Mouse (Mus musculus) stomach, embryonic 14.5 days (tissue): ENCODE results near the gene Rfx7. TPM values are rescaled to one million over a fixed set of nuclear protein-coding genes. Genes with fewer than 3 reads are reported as not detected.

Source experiments
- ATAC-seq: fragments of 200-750 bp; cut with Nextera tagmentation; 2 replicates; pipeline ENCODE4 v1.8.0; 2017; ENCODE audit warnings: low read depth, moderate TSS enrichment; ENCODE audit not compliant: insufficient number of reproducible peaks, insufficient read depth, low FRiP score
- H3K27ac ChIP-seq: fragments of 300-500 bp; sonication (generic); 2 replicates; pipeline ENCODE4 v1.5.1; 2014; ENCODE audit warnings: mild to moderate bottlenecking, low read length, moderate library complexity, mixed read lengths
- H3K27me3 ChIP-seq: fragments of 300-500 bp; sonication (generic); 2 replicates; pipeline ENCODE4 v1.6.1; 2014; ENCODE audit warnings: low read length, control low read depth, mixed read lengths; ENCODE audit not compliant: control insufficient read depth, insufficient read depth
- H3K36me3 ChIP-seq: fragments of 300-500 bp; sonication (generic); 2 replicates; pipeline ENCODE4 v1.6.1; 2014; ENCODE audit warnings: mild to moderate bottlenecking, control low read depth, low read length, moderate library complexity, mixed read lengths; ENCODE audit not compliant: control insufficient read depth, insufficient read depth
- H3K4me1 ChIP-seq: fragments of 300-500 bp; sonication (generic); 2 replicates; pipeline ENCODE4 v1.6.1; 2014; ENCODE audit warnings: low read length, control low read depth, mixed read lengths; ENCODE audit not compliant: control insufficient read depth, insufficient read depth
- H3K4me2 ChIP-seq: fragments of 300-500 bp; sonication (generic); replicated peaks from 2 replicates; pipeline ENCODE4 v1.6.1; 2014; ENCODE audit warnings: low read depth, low read length, control low read depth
- H3K4me3 ChIP-seq: fragments of 300-500 bp; sonication (generic); 2 replicates; pipeline ENCODE4 v1.5.1; 2014; ENCODE audit warnings: low read depth, low read length, control low read depth
- H3K9ac ChIP-seq: fragments of 300-500 bp; sonication (generic); replicated peaks from 2 replicates; pipeline ENCODE4 v1.6.1; 2014; ENCODE audit warnings: low read depth, mild to moderate bottlenecking, control low read depth, low read length, moderate library complexity, mixed read lengths
- H3K9me3 ChIP-seq: fragments of 300-500 bp; sonication (generic); 2 replicates; pipeline ENCODE4 v1.6.1; 2016; ENCODE audit warnings: low read depth, low read length, control low read depth; ENCODE audit not compliant: control insufficient read depth
- WGBS: fragments of 180-500 bp; shearing (Covaris S2); extraction: QIAGEN DNeasy Blood & Tissue Kit; methylation state at CpG from one replicate; pipeline ENCODE4 v1.1.7; 2014; 5-methylcytosine and 5-hydroxymethylcytosine counted together
- polyA plus RNA-seq: library from polyadenylated mRNA; unstranded; fragments of >200 nt; fragmentation: Nextera tagmentation; extraction: Ambion mirVana; gene quantifications from 2 replicates; pipeline ENCODE4 v1.2.1, GENCODE M21; 2014

Gene Rfx7
- polyA plus RNA-seq, 1 experiment from 2014 or later = 21.7 TPM

DNA sequence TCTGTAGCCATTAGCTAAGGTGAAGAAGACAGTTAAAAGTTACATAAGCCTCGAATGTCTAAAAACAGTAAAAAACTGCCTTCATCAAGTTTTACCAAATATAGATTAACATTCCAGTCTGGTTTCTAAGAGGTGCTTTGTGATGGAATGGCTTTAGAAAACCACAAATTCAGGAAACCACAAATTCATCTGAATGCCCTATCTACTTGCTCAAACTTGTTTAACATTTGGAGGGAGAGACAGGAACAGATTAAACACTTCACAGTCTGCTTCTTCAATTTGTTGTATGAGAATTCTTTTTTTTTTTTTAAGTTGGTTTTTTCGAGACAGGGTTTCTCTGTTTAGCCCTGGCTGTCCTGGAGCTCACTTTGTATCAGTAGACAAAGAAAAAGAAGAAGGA is 117.7 kb downstream of the Rfx7 start:
- H3K4me3 ChIP-seq = no peak overlapping the region
- WGBS = 34% methylated on average over 2 of the region's 2 CpGs
- no peak overlapping the region for H3K9ac ChIP-seq
- H3K4me1 ChIP-seq = peaks cover 5% of the 10 kb centered on the region; the same call in 1 of the 2 replicates
- no peak overlapping the region for H3K4me2 ChIP-seq
- H3K36me3 ChIP-seq = no peaks in the 10 kb centered on the region
- 0 out of 2 replicates have a peak overlapping the region, but pooled peaks have one; percentile 24 for H3K27ac ChIP-seq
- no peaks in the 10 kb centered on the region for H3K9me3 ChIP-seq
- no peak for ATAC-seq
- H3K27me3 ChIP-seq = no peaks in the 10 kb centered on the region

DNA sequence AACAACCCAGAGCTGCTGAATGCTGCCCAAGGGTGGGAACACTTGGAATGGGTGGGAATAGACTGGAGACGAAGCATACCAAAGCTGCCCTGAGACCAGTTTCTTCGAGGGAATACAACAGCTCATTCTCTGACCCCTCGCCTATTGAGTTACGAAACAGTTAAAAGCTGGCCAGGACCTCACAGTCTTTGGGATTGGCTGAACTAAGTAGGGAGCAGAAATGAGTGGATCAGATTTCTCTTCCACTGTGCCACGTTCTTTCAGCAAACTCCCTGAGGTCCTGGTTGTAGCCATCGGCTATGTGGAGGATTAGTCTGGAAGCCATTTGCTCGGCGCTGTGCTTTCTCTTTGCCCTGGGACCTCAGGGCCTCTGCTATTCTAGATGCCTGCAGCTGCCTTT is 120.9 kb downstream of the Rfx7 start:
- H3K27ac ChIP-seq = peak overlapping the region; percentile 83
- H3K4me1 ChIP-seq = peaks cover 5% of the 10 kb centered on the region; the same call in 1 of the 2 replicates
- no peaks in the 10 kb centered on the region for H3K27me3 ChIP-seq
- H3K4me3 ChIP-seq = no peak overlapping the region
- H3K4me2 ChIP-seq = 0 out of 2 replicates have a peak overlapping the region, but pooled peaks have one; percentile 23
- WGBS = 9% methylated on average over 8 of the region's 8 CpGs
- no peaks in the 10 kb centered on the region for H3K9me3 ChIP-seq
- no peaks in the 10 kb centered on the region for H3K36me3 ChIP-seq
- no peak overlapping the region for H3K9ac ChIP-seq
- ATAC-seq = peak; percentile 66

DNA sequence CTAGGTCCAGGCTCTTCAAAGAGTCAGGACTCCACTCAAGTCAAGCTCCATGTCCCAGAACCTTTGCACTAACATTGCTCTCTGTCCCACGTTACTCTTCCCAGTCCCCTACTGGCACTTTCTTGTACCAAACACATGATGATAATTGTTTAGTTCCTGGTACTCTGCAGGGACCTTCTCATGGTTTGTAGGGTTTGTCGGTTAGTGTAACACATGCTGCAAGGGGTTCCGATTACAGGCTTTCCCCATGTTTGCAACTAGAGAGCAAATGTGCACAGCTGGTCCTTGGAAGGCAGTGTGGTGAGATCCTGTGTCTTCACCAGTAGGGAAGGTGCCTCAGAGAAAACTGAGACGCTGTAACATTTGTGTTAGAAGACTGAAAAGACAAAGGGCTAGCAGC is 121.5 kb downstream of the Rfx7 start:
- H3K9ac ChIP-seq = no peak overlapping the region
- no peak overlapping the region for H3K4me3 ChIP-seq
- 0 out of 2 replicates have a peak overlapping the region, but pooled peaks have one; percentile 23 for H3K4me2 ChIP-seq

DNA sequence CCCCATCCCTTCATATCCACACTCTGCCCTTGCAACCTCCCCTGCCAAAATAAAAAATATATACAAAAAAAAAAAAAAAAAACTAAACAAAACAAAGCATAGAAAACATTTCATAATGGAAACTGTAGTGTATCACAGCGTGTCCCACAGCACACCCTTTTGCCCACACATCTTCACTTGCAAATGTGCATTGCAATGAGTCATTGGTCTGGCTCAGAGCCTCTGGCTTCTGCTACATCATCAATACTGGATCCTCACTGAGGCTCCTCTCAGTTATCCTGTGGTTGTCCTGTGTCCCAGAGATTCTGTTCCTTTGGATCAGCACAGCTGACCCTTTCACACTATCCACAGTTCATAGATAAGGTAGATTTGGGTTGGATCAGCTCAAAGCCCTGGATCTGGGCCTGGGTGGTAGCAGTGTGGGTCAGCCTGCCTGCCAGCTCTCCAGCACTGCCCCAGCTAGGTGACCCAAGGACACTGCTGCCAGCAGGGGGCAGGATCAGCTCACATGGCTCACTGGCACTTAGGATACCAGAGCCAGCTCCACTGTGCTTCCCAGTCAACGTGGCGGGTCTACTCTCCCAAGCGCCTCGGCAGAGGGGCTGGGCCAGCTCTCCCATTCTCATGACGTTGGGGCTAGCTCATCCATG is 122.7 kb downstream of the Rfx7 start:
- Histone ChIP-seq H3K36me3 (no peaks in the 10 kb centered on the region), H3K4me2 (no peak overlapping the region), H3K9ac (no peak overlapping the region), H3K4me3 (no peak overlapping the region), H3K27ac (no peak overlapping the region), H3K9me3 (no peaks in the 10 kb centered on the region), H3K4me1 (peaks cover 5% of the 10 kb centered on the region; the same call in 1 of the 2 replicates), H3K27me3 (no peaks in the 10 kb centered on the region)
- 64% methylated on average over 6 of the region's 6 CpGs for WGBS
- ATAC-seq = 0 out of 2 replicates have a peak, but pooled peaks have one; percentile 5

More for the DNA sequence above, 121.5 kb downstream of the Rfx7 start:
- WGBS = 29% methylated on average over 4 of the region's 4 CpGs
- Histone ChIP-seq H3K4me1 (peaks cover 5% of the 10 kb centered on the region; the same call in 1 of the 2 replicates), H3K27me3 (no peaks in the 10 kb centered on the region), H3K27ac (peak overlapping the region; percentile 83), H3K36me3 (no peaks in the 10 kb centered on the region), H3K9me3 (no peaks in the 10 kb centered on the region)
- peak; percentile 44 for ATAC-seq

DNA sequence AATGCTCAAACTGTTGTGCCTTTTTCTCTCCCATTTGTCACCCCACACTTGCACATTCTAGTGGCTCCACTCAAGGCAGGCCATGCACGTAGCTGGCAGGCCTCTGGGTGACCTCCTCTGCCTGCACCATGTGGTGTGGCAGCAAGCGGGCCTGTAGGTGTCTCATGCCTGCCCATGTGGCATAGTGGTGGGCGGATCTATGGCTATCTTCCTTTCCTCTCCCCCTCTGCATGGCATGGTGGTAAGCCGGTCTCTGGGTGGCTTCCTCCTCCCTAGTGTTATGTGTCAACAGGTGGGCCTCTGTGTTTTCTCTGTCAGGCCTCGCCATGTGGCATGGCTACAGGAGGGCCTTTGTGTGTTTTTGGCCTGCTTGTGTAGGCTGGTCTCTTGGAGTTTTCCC is 123.6 kb downstream of the Rfx7 start:
- no peaks in the 10 kb centered on the region for H3K9me3 ChIP-seq
- ATAC-seq = no peak
- H3K27me3 ChIP-seq = no peaks in the 10 kb centered on the region
- H3K27ac ChIP-seq = no peak overlapping the region
- H3K36me3 ChIP-seq = no peaks in the 10 kb centered on the region
- no peak overlapping the region for H3K9ac ChIP-seq
- H3K4me3 ChIP-seq = no peak overlapping the region
- 84% methylated on average over 5 of the region's 5 CpGs for WGBS
- H3K4me2 ChIP-seq = no peak overlapping the region
- H3K4me1 ChIP-seq = peaks cover 5% of the 10 kb centered on the region; the same call in 1 of the 2 replicates

DNA sequence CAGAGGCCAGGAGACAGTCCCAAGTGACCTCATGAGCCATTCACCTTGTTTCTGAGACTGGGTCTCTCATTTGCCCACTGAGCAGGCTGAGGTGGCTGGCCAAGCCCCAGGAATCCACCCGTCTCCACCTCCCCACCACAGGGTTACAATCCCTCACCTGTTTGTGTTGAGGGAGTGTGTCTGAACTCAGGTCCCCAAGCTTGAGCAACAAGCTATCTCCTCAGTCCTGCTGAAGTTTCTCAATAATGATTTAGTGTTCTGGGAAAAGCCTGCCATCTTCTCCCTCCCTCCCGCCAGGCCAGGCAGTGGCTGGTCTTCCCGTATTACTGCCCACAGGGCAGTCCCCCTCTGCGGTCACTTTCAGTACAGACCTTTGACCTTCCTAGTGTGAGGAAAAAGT is 124.5 kb downstream of the Rfx7 start:
- Histone ChIP-seq H3K27me3 (no peaks in the 10 kb centered on the region), H3K36me3 (no peaks in the 10 kb centered on the region), H3K9ac (no peak overlapping the region), H3K9me3 (no peaks in the 10 kb centered on the region), H3K4me2 (no peak overlapping the region), H3K4me3 (no peak overlapping the region), H3K27ac (no peak overlapping the region), H3K4me1 (peaks cover 5% of the 10 kb centered on the region; the same call in 1 of the 2 replicates)
- ATAC-seq = no peak
- 60% methylated on average over 4 of the region's 4 CpGs for WGBS

DNA sequence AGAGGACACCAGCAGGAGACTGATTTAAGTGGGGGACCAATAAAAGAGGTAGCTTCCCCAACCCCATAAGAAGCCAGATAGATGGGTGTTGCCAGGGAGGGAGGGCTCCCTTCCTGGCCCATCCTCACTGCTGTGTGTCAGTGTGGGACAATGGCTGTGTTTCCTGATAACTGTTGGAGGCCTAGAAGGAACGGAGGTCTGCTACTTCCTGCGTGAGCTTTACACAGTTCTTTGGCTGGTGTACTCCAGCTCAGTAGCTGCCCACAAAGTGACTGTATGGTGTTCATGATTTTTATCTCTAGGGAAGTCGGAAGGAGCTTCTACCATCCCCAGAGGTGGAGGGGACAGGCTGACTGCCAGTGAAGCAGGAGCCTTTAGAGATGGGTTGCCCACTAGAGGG is 124.9 kb downstream of the Rfx7 start:
- H3K4me2 ChIP-seq = no peak overlapping the region
- H3K27ac ChIP-seq = no peak overlapping the region
- H3K36me3 ChIP-seq = no peaks in the 10 kb centered on the region
- no peak overlapping the region for H3K4me3 ChIP-seq
- no peak overlapping the region for H3K9ac ChIP-seq
- peaks cover 5% of the 10 kb centered on the region; the same call in 1 of the 2 replicates for H3K4me1 ChIP-seq
- no peak for ATAC-seq
- no peaks in the 10 kb centered on the region for H3K27me3 ChIP-seq
- no peaks in the 10 kb centered on the region for H3K9me3 ChIP-seq
- WGBS = 63% methylated on average over 3 of the region's 3 CpGs

DNA sequence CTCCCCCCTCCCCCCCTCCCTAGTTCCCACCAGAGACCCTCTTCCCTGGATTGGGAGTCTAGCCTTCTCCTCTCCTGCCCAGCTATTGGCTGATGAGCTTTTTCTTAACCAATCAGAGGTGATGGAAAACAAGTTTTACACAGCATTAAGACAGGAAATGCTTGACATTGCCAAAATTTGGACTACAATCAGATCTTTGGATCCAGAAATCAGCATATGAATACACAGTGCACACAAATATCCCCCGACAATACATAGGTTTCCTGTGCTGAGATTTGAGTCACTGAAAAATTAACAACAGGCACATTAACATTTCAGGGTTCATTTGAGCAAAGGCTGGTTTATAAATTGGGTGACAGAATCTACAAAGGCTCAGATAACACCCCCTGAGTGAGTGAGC is 125.7 kb downstream of the Rfx7 start:
- no peak overlapping the region for H3K27ac ChIP-seq
- no peaks in the 10 kb centered on the region for H3K36me3 ChIP-seq
- no peak overlapping the region for H3K4me2 ChIP-seq
- 73% methylated on average over 1 of the region's 1 CpGs for WGBS
- no peak for ATAC-seq
- no peaks in the 10 kb centered on the region for H3K27me3 ChIP-seq
- peaks cover 2% of the 10 kb centered on the region; the same call in 1 of the 2 replicates for H3K4me1 ChIP-seq
- H3K4me3 ChIP-seq = no peak overlapping the region
- H3K9ac ChIP-seq = no peak overlapping the region
- no peaks in the 10 kb centered on the region for H3K9me3 ChIP-seq
